In the genomic region with DNA sequence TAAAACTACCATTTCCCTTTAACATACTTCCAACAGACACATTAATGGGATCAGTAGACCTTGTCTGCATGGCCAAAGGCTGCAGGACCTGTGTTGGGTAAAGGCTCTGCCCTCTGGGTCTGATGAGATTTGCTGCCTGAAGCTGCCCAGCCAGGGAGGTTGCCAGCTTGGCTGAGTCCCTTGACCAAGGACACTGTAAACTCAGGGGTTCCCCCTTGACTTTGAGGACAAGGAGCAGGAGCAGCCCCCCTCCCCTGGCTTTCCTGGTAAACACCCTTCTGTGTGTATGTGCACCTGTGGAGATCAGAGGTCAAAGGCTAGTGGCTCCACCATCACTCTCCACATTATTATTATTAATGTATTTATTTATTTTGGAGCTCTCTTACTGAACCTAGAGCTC, we compare ENCODE assay signal across 14 mouse cellular contexts. TPM values are rescaled to one million over a fixed set of nuclear protein-coding genes. Genes with fewer than 3 reads are reported as not detected.
DNase-seq lines count a peak whose midpoint lies in the region; ATAC-seq and TF ChIP-seq lines count a peak whose summit lies in the region.
"Had no signal": no experiment of that assay in that cellular context is flagged by ENCODE, and none has a peak within 500 bp of the region (broad histone marks: within the 10 kb centered on the region; RNA-seq: fewer than 3 reads in every experiment).

No protein-coding gene starts in this region.

- DNase-seq in forebrain, embryonic 10.5 days (ENCODE audit: extremely low spot score, low spot score), result no peak
- DNase-seq in kidney, adult 18-20 months, result no peak
- peak; percentile 48 for DNase-seq in kidney, postnatal 14 days
- DNase-seq in left cerebral cortex, adult 11 months (ENCODE audit: low spot score), result no peak
- DNase-seq: cerebellum, adult 8-10 months; right cerebral cortex, postnatal 4 days; thymus, postnatal 4 days had no signal

- H3K9me3 ChIP-seq in forebrain, embryonic 10.5 days, result peaks cover 5% of the 10 kb centered on the region; the same call in 1 of the 2 replicates
- H3K9me3 ChIP-seq in forebrain, embryonic 15.5 days, result no peaks in the 10 kb centered on the region
- no peaks in the 10 kb centered on the region for H3K9me3 ChIP-seq in kidney, embryonic 14.5 days (ENCODE audit: control insufficient read depth, low read length)
- H3K9me3 ChIP-seq in ES-Bruce4 (replicated peaks; ENCODE audit: control insufficient read depth, insufficient read depth, low read length, poor library complexity, severe bottlenecking), result peaks cover 5% of the 10 kb centered on the region; the same call in 1 of the 2 replicates
- H3K9me3 ChIP-seq: limb, embryonic 15.5 days had no signal

- no peak for ATAC-seq in forebrain, embryonic 15.5 days (replicated peaks)
- peak; percentile 33 for ATAC-seq in kidney, embryonic 14.5 days (ENCODE audit: low FRiP score, low TSS enrichment)
- no peak for ATAC-seq in megakaryocyte, adult 5-6 weeks (ENCODE audit: poor library complexity, severe bottlenecking)
- ATAC-seq: Patski had no signal

- no peak for TF ChIP-seq CTCF in ES-Bruce4 (IDR thresholded peaks at IDR 0.05; ENCODE audit: low read depth, low read length)

- H3K27ac ChIP-seq in forebrain, embryonic 10.5 days, result peak overlapping the region; percentile 64; the same call in 1 of the 2 replicates
- no peak overlapping the region for H3K27ac ChIP-seq in forebrain, embryonic 15.5 days (replicated peaks)
- H3K27ac ChIP-seq in kidney, embryonic 14.5 days (ENCODE audit: low read depth, low read length), result peak overlapping the region; percentile 71; the same call in 1 of the 2 replicates
- H3K27ac ChIP-seq in ES-Bruce4 (ENCODE audit: insufficient read depth, low read length), result 0 out of 2 replicates have a peak overlapping the region, but pooled peaks have one; percentile 22
- H3K27ac ChIP-seq: limb, embryonic 15.5 days; stomach, postnatal 0 days had no signal

- H3K36me3 ChIP-seq in forebrain, embryonic 10.5 days (replicated peaks), result peaks cover 24% of the 10 kb centered on the region
- H3K36me3 ChIP-seq in forebrain, embryonic 15.5 days, result peaks cover 6% of the 10 kb centered on the region
- H3K36me3 ChIP-seq in kidney, embryonic 14.5 days (ENCODE audit: control insufficient read depth, insufficient read depth, low read length), result peaks cover 8% of the 10 kb centered on the region; the same call in 1 of the 2 replicates
- H3K36me3 ChIP-seq in ES-Bruce4 (ENCODE audit: control insufficient read depth, insufficient read depth, low read length, poor library complexity, severe bottlenecking), result no peaks in the 10 kb centered on the region

- H3K27me3 ChIP-seq in forebrain, embryonic 10.5 days (ENCODE audit: poor library complexity, severe bottlenecking), result no peaks in the 10 kb centered on the region
- no peaks in the 10 kb centered on the region for H3K27me3 ChIP-seq in forebrain, embryonic 15.5 days
- H3K27me3 ChIP-seq in kidney, embryonic 14.5 days (ENCODE audit: control insufficient read depth, insufficient read depth, low read length), result no peaks in the 10 kb centered on the region
- no peaks in the 10 kb centered on the region for H3K27me3 ChIP-seq in ES-Bruce4 (ENCODE audit: control insufficient read depth, insufficient read depth, low read length, poor library complexity, severe bottlenecking)
- H3K27me3 ChIP-seq: limb, embryonic 15.5 days; Patski had no signal

- no peak for TF ChIP-seq POLR2A in ES-Bruce4 (IDR thresholded peaks at IDR 0.05; ENCODE audit: insufficient read depth, low read length)

- H3K9ac ChIP-seq in forebrain, embryonic 15.5 days (replicated peaks), result no peak overlapping the region
- no peak overlapping the region for H3K9ac ChIP-seq in kidney, embryonic 14.5 days (ENCODE audit: low read depth, low read length)
- peak overlapping the region; percentile 13; the same call in 1 of the 2 replicates for H3K9ac ChIP-seq in ES-Bruce4 (ENCODE audit: low read depth, poor library complexity, severe bottlenecking)
- H3K9ac ChIP-seq: limb, embryonic 15.5 days had no signal

- H3K4me2 ChIP-seq in forebrain, embryonic 15.5 days (replicated peaks), result no peak overlapping the region
- H3K4me2 ChIP-seq in kidney, embryonic 14.5 days (replicated peaks; ENCODE audit: low read depth, low read length), result no peak overlapping the region
- H3K4me2 ChIP-seq: limb, embryonic 15.5 days had no signal

- H3K4me1 ChIP-seq in forebrain, embryonic 10.5 days, result peaks cover 49% of the 10 kb centered on the region
- peaks cover 6% of the 10 kb centered on the region for H3K4me1 ChIP-seq in forebrain, embryonic 15.5 days
- H3K4me1 ChIP-seq in kidney, embryonic 14.5 days (ENCODE audit: control insufficient read depth, insufficient read depth, low read length), result peaks cover 29% of the 10 kb centered on the region
- H3K4me1 ChIP-seq in ES-Bruce4 (ENCODE audit: control insufficient read depth, insufficient read depth, low read length), result peaks cover 26% of the 10 kb centered on the region

- no peak for TF ChIP-seq EP300 in ES-Bruce4 (IDR thresholded peaks at IDR 0.05; ENCODE audit: insufficient read depth, low read depth, low read length)

- no peak overlapping the region for H3K4me3 ChIP-seq in forebrain, embryonic 10.5 days
- H3K4me3 ChIP-seq in forebrain, embryonic 15.5 days, result no peak overlapping the region
- H3K4me3 ChIP-seq in kidney, embryonic 14.5 days (ENCODE audit: low read length), result no peak overlapping the region
- no peak overlapping the region for H3K4me3 ChIP-seq in ES-Bruce4 (ENCODE audit: low read depth, low read length)
- H3K4me3 ChIP-seq: limb, embryonic 15.5 days had no signal

RNA-seq across cellular contexts. Expression of a gene that starts 55.3 kb away (rescaled TPM):
- polyA plus RNA-seq in forebrain, embryonic 10.5 days (2016; fragmentation: Nextera tagmentation; extraction: Ambion mirVana), result 12.5 and 13.3 TPM in 2 replicates
- 16.5 and 19.4 TPM in 2 replicates for polyA plus RNA-seq in forebrain, embryonic 15.5 days (2015; fragmentation: Nextera tagmentation; extraction: Ambion mirVana)
- 12.2 and 24.1 TPM in 2 replicates for polyA plus RNA-seq in kidney, embryonic 14.5 days (2014; fragmentation: Nextera tagmentation; extraction: Ambion mirVana)
- 77.7 and 84.7 TPM in 2 replicates for polyA plus RNA-seq in ES-Bruce4 (2011; ENCODE audit: insufficient read depth, insufficient read length, low read depth, missing spikeins)
- 62.0 and 64.1 TPM in 2 replicates for total RNA-seq in megakaryocyte, adult 5-6 weeks (2015)
- total RNA-seq in megakaryocyte, adult 5-6 weeks (2017), result 39.0 and 48.7 TPM in 2 replicates
